Mouse (Mus musculus) C2C12 (cell line): Measurements from ENCODE around the gene Phlpp1. TPM values are rescaled to one million over a fixed set of nuclear protein-coding genes. Genes with fewer than 3 reads are reported as not detected.
A peak's percentile ranks its signal among the peaks of the same experiment; 100 is the strongest.

Experiments used
- H3K27me3 ChIP-seq: one replicate; pipeline ENCODE4 v1.6.1; 2011; ENCODE audit not compliant: control insufficient read depth, insufficient read depth, insufficient read length
- H3K36me3 ChIP-seq: one replicate; pipeline ENCODE4 v1.6.1; 2011; ENCODE audit not compliant: control insufficient read depth, insufficient read depth
- H3K4me3 ChIP-seq: one replicate; pipeline ENCODE4 v1.5.1; 2011; ENCODE audit warnings: mild to moderate bottlenecking, control low read depth; ENCODE audit not compliant: poor library complexity, insufficient read depth, severe bottlenecking
- H3K79me2 ChIP-seq: one replicate; pipeline ENCODE4 v1.6.1; 2011; ENCODE audit not compliant: control insufficient read depth, insufficient read depth
- H3K79me3 ChIP-seq: one replicate; pipeline ENCODE4 v1.6.1; 2011; ENCODE audit warnings: low read depth, control low read depth
- H3ac ChIP-seq: one replicate; pipeline ENCODE3; 2011; ENCODE audit warnings: low read depth; ENCODE audit not compliant: control insufficient read depth, insufficient read length
- CEBPB ChIP-seq: IDR thresholded peaks from one replicate; pipeline ENCODE4 v1.6.1; 2011; ENCODE audit warnings: low read depth, mild to moderate bottlenecking, control low read depth, moderate library complexity
- CTCF ChIP-seq: IDR thresholded peaks from one replicate; pipeline ENCODE4 v1.5.1; 2011; ENCODE audit not compliant: control insufficient read depth, insufficient read depth, insufficient read length
- FOSL1 ChIP-seq: IDR thresholded peaks from one replicate; pipeline ENCODE4 v1.8.0; 2011; ENCODE audit warnings: mild to moderate bottlenecking, low read length; ENCODE audit not compliant: poor library complexity, insufficient read depth, severe bottlenecking
- MAX ChIP-seq: IDR thresholded peaks from one replicate; pipeline ENCODE4 v1.6.1; 2011; ENCODE audit warnings: mild to moderate bottlenecking, control low read depth
- MYOD1 ChIP-seq: IDR thresholded peaks from one replicate; pipeline ENCODE4 v1.6.1; 2011; ENCODE audit warnings: low read depth; ENCODE audit not compliant: control insufficient read depth, insufficient read length
- MYOG ChIP-seq: IDR thresholded peaks from one replicate; pipeline ENCODE4 v1.6.1; 2011; ENCODE audit not compliant: control insufficient read depth, insufficient read length; ENCODE audit errors: extremely low read depth
- USF1 ChIP-seq: IDR thresholded peaks from one replicate; pipeline ENCODE4 v1.6.1; 2011; ENCODE audit warnings: low read depth, mild to moderate bottlenecking, control low read depth, moderate library complexity
- polyA plus RNA-seq: library from polyadenylated mRNA; unstranded; fragments of >200 nt; fragmentation: generic; extraction: Trizol; gene quantifications from one replicate; pipeline ENCODE4 v1.2.1, GENCODE M21; 2012; ENCODE audit warnings: missing spikeins

The Phlpp1 gene
- polyA plus RNA-seq, 1 experiment, result 6.3 TPM

DNA sequence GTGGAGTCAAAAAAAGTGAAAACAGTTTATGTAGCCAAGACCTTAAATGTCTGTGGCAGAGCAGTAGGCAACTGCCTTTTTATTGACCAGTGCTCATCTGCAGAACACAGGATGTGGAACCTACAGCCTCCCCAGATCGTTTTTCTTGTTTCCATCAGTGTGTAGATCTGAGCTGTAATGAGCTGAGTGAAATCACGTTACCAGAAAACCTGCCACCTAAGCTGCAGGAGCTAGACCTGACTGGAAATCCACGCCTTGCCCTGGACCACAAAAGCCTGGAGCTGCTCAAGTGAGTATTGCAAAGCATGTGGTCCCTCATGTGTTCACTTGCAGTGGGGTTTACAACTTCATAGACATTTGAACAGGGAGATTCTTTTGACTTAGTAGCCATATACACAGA lies 204.5 kb downstream of the Phlpp1 start:
- no peaks in the 10 kb centered on the region for H3K27me3 ChIP-seq
- peaks cover 4% of the 10 kb centered on the region for H3K36me3 ChIP-seq
- no peak overlapping the region for H3ac ChIP-seq
- no peaks in the 10 kb centered on the region for H3K79me2 ChIP-seq
- H3K4me3 ChIP-seq, result no peak overlapping the region
- no peaks in the 10 kb centered on the region for H3K79me3 ChIP-seq
- no peak for TF ChIP-seq USF1
- TF ChIP-seq FOSL1, result no peak
- no peak for TF ChIP-seq MYOG
- no peak for TF ChIP-seq CEBPB
- TF ChIP-seq MYOD1, result no peak
- no peak for TF ChIP-seq MAX
- TF ChIP-seq CTCF, result no peak

DNA sequence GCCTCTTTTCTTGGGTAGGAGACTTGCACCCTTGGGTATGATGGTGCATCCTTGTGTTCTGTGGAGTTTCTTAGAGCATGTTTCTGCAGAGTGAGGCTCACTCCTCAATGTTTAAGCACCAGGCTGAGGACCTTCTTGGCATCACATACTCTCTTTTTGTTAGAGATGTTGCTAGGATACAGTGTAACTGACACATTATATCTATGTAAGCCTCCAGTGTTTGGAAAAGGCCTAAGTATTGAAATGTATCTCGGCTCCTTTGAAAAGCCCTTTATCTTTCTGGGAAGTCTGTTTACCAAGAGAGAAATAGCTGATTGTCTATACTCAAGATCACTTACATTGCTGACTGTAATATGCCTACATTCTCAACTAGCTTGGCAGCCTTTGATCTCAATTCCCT lies 208.9 kb downstream of the Phlpp1 start:
- TF ChIP-seq MYOG (no peak), USF1 (no peak), CTCF (no peak), MYOD1 (no peak), MAX (no peak), CEBPB (no peak), FOSL1 (no peak)
- H3K79me3 ChIP-seq, result no peaks in the 10 kb centered on the region
- H3K79me2 ChIP-seq, result no peaks in the 10 kb centered on the region
- no peaks in the 10 kb centered on the region for H3K27me3 ChIP-seq
- peaks cover 4% of the 10 kb centered on the region for H3K36me3 ChIP-seq
- no peak overlapping the region for H3K4me3 ChIP-seq
- no peak overlapping the region for H3ac ChIP-seq

DNA sequence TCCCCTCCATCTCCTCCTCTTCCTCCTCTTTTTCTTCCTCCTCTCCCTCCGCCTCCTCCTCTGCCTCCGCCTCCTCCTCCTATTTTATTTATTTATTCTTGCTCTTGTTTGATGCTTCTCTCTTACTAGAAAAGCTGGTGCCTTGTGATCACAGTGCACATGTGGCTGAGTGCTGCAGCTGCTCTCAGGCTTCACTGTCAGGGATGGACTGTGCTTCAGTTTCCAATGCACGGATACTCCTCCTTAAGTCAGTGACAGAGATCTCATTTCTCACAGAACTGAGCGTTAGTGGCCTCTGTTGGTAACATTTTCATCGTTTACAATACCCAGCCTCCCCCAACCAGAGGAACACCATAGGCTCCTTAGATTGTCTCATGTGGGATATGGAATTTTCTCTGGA lies 215.0 kb downstream of the Phlpp1 start:
- no peak overlapping the region for H3K4me3 ChIP-seq
- no peaks in the 10 kb centered on the region for H3K79me3 ChIP-seq
- H3ac ChIP-seq, result no peak overlapping the region
- no peaks in the 10 kb centered on the region for H3K79me2 ChIP-seq
- TF ChIP-seq MYOG (no peak), MYOD1 (peak; percentile 47), USF1 (no peak)
- no peaks in the 10 kb centered on the region for H3K27me3 ChIP-seq
- peaks cover 12% of the 10 kb centered on the region for H3K36me3 ChIP-seq

DNA sequence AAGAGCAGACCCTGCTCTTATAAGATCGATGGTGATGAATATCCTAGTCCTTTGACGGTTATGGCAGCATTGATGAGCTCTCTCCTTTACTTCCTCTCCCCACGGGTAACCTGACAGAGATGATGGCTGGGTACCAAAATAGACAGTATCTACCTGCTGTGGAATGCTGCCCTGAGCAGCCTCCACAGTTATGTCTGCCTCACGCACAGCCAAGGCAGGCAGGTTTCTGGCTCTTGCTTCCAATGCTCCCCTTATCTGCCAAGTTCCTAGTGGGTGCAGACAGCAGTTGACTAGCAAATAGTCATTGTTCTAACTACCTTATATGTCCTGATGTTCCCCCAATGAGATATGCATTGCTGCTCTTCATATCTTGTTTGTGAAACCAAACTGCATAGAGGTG lies 215.7 kb downstream of the Phlpp1 start:
- Histone ChIP-seq H3K36me3 (peaks cover 15% of the 10 kb centered on the region), H3ac (no peak overlapping the region), H3K27me3 (no peaks in the 10 kb centered on the region), H3K4me3 (no peak overlapping the region), H3K79me2 (no peaks in the 10 kb centered on the region), H3K79me3 (no peaks in the 10 kb centered on the region)
- TF ChIP-seq MAX, result no peak

DNA sequence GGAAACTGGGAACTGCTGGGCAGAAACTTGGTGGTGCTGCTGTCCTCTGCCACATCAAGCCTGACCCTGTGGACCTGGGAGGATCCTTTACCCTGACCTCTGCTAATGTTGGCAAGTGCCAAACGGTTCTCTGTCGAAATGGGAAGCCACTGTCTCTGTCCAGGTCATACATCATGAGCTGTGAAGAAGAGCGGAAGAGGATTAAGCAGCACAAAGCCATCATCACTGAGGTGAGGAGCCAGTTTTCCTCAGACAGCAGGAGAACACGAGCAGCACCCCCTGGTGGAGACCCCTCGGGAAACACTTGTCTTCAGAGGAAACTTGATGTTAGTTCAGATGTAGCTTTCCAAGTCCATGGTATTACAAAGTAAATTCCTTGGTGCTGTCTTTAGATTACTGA lies 218.1 kb downstream of the Phlpp1 start:
- no peak overlapping the region for H3K4me3 ChIP-seq
- TF ChIP-seq CTCF (peak; percentile 44), MAX (no peak)
- H3K27me3 ChIP-seq, result no peaks in the 10 kb centered on the region
- no peak overlapping the region for H3ac ChIP-seq
- peaks cover 20% of the 10 kb centered on the region for H3K36me3 ChIP-seq
- no peaks in the 10 kb centered on the region for H3K79me3 ChIP-seq
- no peaks in the 10 kb centered on the region for H3K79me2 ChIP-seq

DNA sequence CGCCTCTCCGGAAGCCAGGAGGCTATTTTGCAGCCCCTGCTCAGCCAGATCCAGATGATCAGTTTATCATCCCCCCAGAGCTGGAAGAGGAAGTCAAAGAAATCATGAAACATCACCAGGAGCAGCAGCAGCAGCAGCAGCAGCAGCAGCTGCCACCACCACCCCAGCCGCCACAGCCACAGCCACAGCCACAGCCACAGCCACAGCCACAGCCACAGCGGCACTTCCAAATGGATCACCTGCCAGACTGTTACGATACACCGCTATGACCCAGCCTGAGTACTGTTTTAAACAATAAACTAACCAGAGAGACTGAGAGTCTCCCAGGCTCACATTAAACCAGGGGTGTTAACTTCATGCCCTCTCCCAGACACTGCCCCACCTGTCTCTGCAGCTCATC lies 221.5 kb downstream of the Phlpp1 start:
- no peak for TF ChIP-seq USF1
- TF ChIP-seq MYOD1, result no peak
- TF ChIP-seq FOSL1, result no peak
- TF ChIP-seq CTCF, result no peak
- no peak for TF ChIP-seq MAX
- TF ChIP-seq CEBPB, result no peak
- no peak for TF ChIP-seq MYOG
- no peaks in the 10 kb centered on the region for H3K79me3 ChIP-seq
- H3ac ChIP-seq, result no peak overlapping the region
- no peaks in the 10 kb centered on the region for H3K27me3 ChIP-seq
- no peak overlapping the region for H3K4me3 ChIP-seq
- peaks cover 16% of the 10 kb centered on the region for H3K36me3 ChIP-seq
- H3K79me2 ChIP-seq, result no peaks in the 10 kb centered on the region

DNA sequence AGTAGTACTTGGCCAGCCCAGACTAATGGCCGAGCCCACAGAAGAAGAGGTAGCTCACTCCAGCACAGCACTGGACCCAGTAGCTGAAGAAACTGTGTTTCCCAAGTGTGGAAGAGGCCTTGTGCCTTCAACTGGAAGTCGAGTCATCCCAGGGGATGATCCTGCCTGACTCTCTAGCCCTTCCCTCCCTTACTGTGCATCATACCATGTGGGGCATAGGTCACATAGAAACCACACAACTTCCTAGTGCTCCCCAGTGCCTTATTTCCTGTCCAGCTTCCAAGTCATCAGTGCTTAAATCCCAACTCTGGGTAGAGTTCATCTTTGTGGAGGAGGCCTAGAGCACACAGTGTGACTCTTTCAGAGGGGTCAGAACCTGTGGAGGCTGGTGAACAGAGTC lies 223.1 kb downstream of the Phlpp1 start:
- Histone ChIP-seq H3K27me3 (no peaks in the 10 kb centered on the region), H3K36me3 (peaks cover 16% of the 10 kb centered on the region), H3K4me3 (no peak overlapping the region), H3K79me2 (no peaks in the 10 kb centered on the region), H3K79me3 (no peaks in the 10 kb centered on the region), H3ac (no peak overlapping the region)
- TF ChIP-seq MYOG (no peak), MAX (peak; percentile 68)
